Mouse (Mus musculus): ENCODE measurements at regions not wholly inside any gene's neighbourhood (a gene's known extent, or its start where the extent isn't known, plus 50 kb on each side); places are given as distances from the start of the nearest gene placed in this dataset.
"Not testable (repeated sequence)": the region's sequence is repeated elsewhere in the genome, so short reads cannot be mapped to it uniquely, and the experiment has no call there.

GRCm38 (mm10) chr17:50397324-50397723, 103.9 kb upstream of the Dazl start:
- no peak for DNase-seq (ENCODE audit: low spot score in 2 of 2)

GRCm38 (mm10) chr17:50407249-50407990, 101.8 kb upstream of the Plcl2 start:
- no peak for DNase-seq (ENCODE audit: low spot score in 2 of 2)

GRCm38 (mm10) chr17:50408581-50408980, 100.6 kb upstream of the Plcl2 start:
- DNase-seq (ENCODE audit: low spot score in 2 of 2) = no peak

- no peak for DNase-seq (ENCODE audit: low spot score in 2 of 2)
Observed at GRCm38 (mm10) chr17:50409271-50409670, 99.9 kb upstream of the Plcl2 start.

- no peak for DNase-seq (ENCODE audit: low spot score in 2 of 2)
Observed at GRCm38 (mm10) chr17:50409895-50410294, 99.3 kb upstream of the Plcl2 start.

- no peak for DNase-seq (ENCODE audit: low spot score in 2 of 2)
Observed at GRCm38 (mm10) chr17:50410296-50410695, 98.9 kb upstream of the Plcl2 start.

GRCm38 (mm10) chr17:50412446-50412845, 96.8 kb upstream of the Plcl2 start:
- no peak for DNase-seq (ENCODE audit: low spot score in 2 of 2)

GRCm38 (mm10) chr17:50413916-50414315, 95.3 kb upstream of the Plcl2 start:
- DNase-seq (ENCODE audit: low spot score in 2 of 2) = no peak

GRCm38 (mm10) chr17:50415331-50416005, 93.7 kb upstream of the Plcl2 start:
- no peak for DNase-seq (ENCODE audit: low spot score in 2 of 2)

- no peak for DNase-seq (ENCODE audit: low spot score in 2 of 2)
Observed at GRCm38 (mm10) chr17:50416119-50416518, 93.1 kb upstream of the Plcl2 start.

- DNase-seq (ENCODE audit: low spot score in 2 of 2) = no peak
Observed at GRCm38 (mm10) chr17:50416538-50417113, 92.6 kb upstream of the Plcl2 start.

GRCm38 (mm10) chr17:50418863-50419383, 90.3 kb upstream of the Plcl2 start:
- peak; percentile 35 to 53 for DNase-seq (ENCODE audit: low spot score in 2 of 2)

- not testable (repeated sequence) for DNase-seq (ENCODE audit: low spot score in 2 of 2)
Observed at GRCm38 (mm10) chr17:50419551-50419950, 89.7 kb upstream of the Plcl2 start.

GRCm38 (mm10) chr17:50419966-50420365, 89.2 kb upstream of the Plcl2 start:
- no peak for DNase-seq (ENCODE audit: low spot score in 2 of 2)

- DNase-seq (ENCODE audit: low spot score in 2 of 2) = no peak
Observed at GRCm38 (mm10) chr17:50420690-50421089, 88.5 kb upstream of the Plcl2 start.

GRCm38 (mm10) chr17:50421476-50421875, 87.7 kb upstream of the Plcl2 start:
- no peak for DNase-seq (ENCODE audit: low spot score in 2 of 2)

- peak; percentile 42 to 63 for DNase-seq (ENCODE audit: low spot score in 2 of 2)
Observed at GRCm38 (mm10) chr17:50425110-50425509, 84.1 kb upstream of the Plcl2 start.

GRCm38 (mm10) chr17:50425531-50425930, 83.7 kb upstream of the Plcl2 start:
- DNase-seq (ENCODE audit: low spot score in 2 of 2) = no peak

- no peak for DNase-seq (ENCODE audit: low spot score in 2 of 2)
Observed at GRCm38 (mm10) chr17:50426146-50426545, 83.1 kb upstream of the Plcl2 start.

- DNase-seq (ENCODE audit: low spot score in 2 of 2) = no peak
Observed at GRCm38 (mm10) chr17:50427331-50428003, 81.7 kb upstream of the Plcl2 start.

GRCm38 (mm10) chr17:50428004-50428560, 81.1 kb upstream of the Plcl2 start:
- DNase-seq (ENCODE audit: low spot score in 2 of 2) = no peak

- no peak for DNase-seq (ENCODE audit: low spot score in 2 of 2)
Observed at GRCm38 (mm10) chr17:50432559-50432958, 76.6 kb upstream of the Plcl2 start.
